Mouse (Mus musculus) left cerebral cortex, postnatal 4 days (tissue): ENCODE results near the gene Larp7. TPM values are rescaled to one million over a fixed set of nuclear protein-coding genes. Genes with fewer than 3 reads are reported as not detected.

Experiments
- DNase-seq: peaks from one replicate; pipeline ENCODE4 v3.0.0-alpha.2; 2022
- intact Hi-C: fragments of 180-260 bp; cut with DNase I; formaldehyde crosslinking; loops from one replicate; pipeline ENCODE4 v1.15.1; 2025
- total RNA-seq, 2 experiments: library from RNA; stranded (reverse); gene quantifications; 2 replicates each; pipeline ENCODE4 v1.2.3; 2021

Gene Larp7
- total RNA-seq, result 10 to 100 TPM; 21.8 to 23.0 TPM

GRCm38 (mm10) chr3:127552973-127553719 lies at the start of gene Larp7, which contains the start of gene Zgrf1:
TSS of gene Larp7 (minus strand) at chr3:127553349.
TSS of gene Zgrf1 (plus strand) at chr3:127553489.
- intact Hi-C loops, result loop anchor here (2.0 to 5.0 kb wide), 2 partner anchors 100 to 231 kb away; no protein-coding TSS in a partner anchor
- peak; percentile 99 for DNase-seq

GRCm38 (mm10) chr3:127597136-127597535 lies 44.0 kb upstream of the Larp7 start:
- intact Hi-C loops, result no loop called here
- no peak for DNase-seq

- intact Hi-C loops, result loop anchor here (5.0 to 10.0 kb wide), 2 partner anchors 185 to 372 kb away; no protein-coding TSS in a partner anchor
- peak; percentile 8 for DNase-seq
Observed at GRCm38 (mm10) chr3:127572557-127572956, 19.4 kb upstream of the Larp7 start.

- no peak for DNase-seq
- intact Hi-C loops, result no loop called here
Observed at GRCm38 (mm10) chr3:127565129-127565528, 12.0 kb upstream of the Larp7 start.

GRCm38 (mm10) chr3:127562974-127563373 lies 9.8 kb upstream of the Larp7 start:
- no peak for DNase-seq
- intact Hi-C loops, result no loop called here

GRCm38 (mm10) chr3:127558201-127558600 lies 5.1 kb upstream of the Larp7 start:
- DNase-seq, result no peak
- intact Hi-C loops, result no loop called here

- intact Hi-C loops, result loop anchor here (5.0 kb wide), 1 partner anchor 232 kb away; no protein-coding TSS in a partner anchor
- no peak for DNase-seq
Observed at GRCm38 (mm10) chr3:127554723-127555122, 1.6 kb upstream of the Larp7 start.

GRCm38 (mm10) chr3:127553720-127554043 lies 533 bp upstream of the Larp7 start:
- DNase-seq, result no peak
- intact Hi-C loops, result loop anchor here (2.0 to 5.0 kb wide), 2 partner anchors 101 to 231 kb away; no protein-coding TSS in a partner anchor

GRCm38 (mm10) chr3:127552434-127552972 lies 646 bp downstream of the Larp7 start:
- no peak for DNase-seq
- intact Hi-C loops, result loop anchor here (2.0 to 5.0 kb wide), 2 partner anchors 100 to 230 kb away; no protein-coding TSS in a partner anchor

- intact Hi-C loops, result no loop called here
- DNase-seq, result peak; percentile 40
Observed at GRCm38 (mm10) chr3:127547882-127548281, 5.3 kb downstream of the Larp7 start.

- no peak for DNase-seq
- intact Hi-C loops, result no loop called here
Observed at GRCm38 (mm10) chr3:127544610-127545121, 8.5 kb downstream of the Larp7 start.

GRCm38 (mm10) chr3:127543976-127544375 lies 9.2 kb downstream of the Larp7 start:
- intact Hi-C loops, result no loop called here
- DNase-seq, result no peak

GRCm38 (mm10) chr3:127539193-127539592 lies 14.0 kb downstream of the Larp7 start:
- DNase-seq, result no peak
- intact Hi-C loops, result no loop called here

GRCm38 (mm10) chr3:127530293-127530692 lies 22.9 kb downstream of the Larp7 start:
- intact Hi-C loops, result no loop called here
- no peak for DNase-seq

GRCm38 (mm10) chr3:127529824-127530223 lies 23.3 kb downstream of the Larp7 start:
- no peak for DNase-seq
- intact Hi-C loops, result no loop called here

GRCm38 (mm10) chr3:127529210-127529609 lies 23.9 kb downstream of the Larp7 start:
- DNase-seq, result no peak
- intact Hi-C loops, result no loop called here

GRCm38 (mm10) chr3:127527465-127528034 lies 25.6 kb downstream of the Larp7 start:
- intact Hi-C loops, result no loop called here
- no peak for DNase-seq

- no peak for DNase-seq
- intact Hi-C loops, result no loop called here
Observed at GRCm38 (mm10) chr3:127525188-127525819, 27.8 kb downstream of the Larp7 start.

- no peak for DNase-seq
- intact Hi-C loops, result no loop called here
Observed at GRCm38 (mm10) chr3:127521156-127521555, 32.0 kb downstream of the Larp7 start.

GRCm38 (mm10) chr3:127520300-127520699 lies 32.8 kb downstream of the Larp7 start:
- intact Hi-C loops, result no loop called here
- DNase-seq, result no peak

- intact Hi-C loops, result no loop called here
Observed at GRCm38 (mm10) chr3:127515251-127515650, 37.9 kb downstream of the Larp7 start.

More at GRCm38 (mm10) chr3:127515251-127515650, 37.9 kb downstream of the Larp7 start:
- no peak for DNase-seq
